Mouse (Mus musculus) retina, embryonic 14.5 days (tissue): Measurements from ENCODE around the gene Slc44a3.

ENCODE experiments used
- DNase-seq: peaks from one replicate; pipeline ENCODE4 v3.0.0-alpha.2; 2015; ENCODE audit warnings: low spot score

Slc44a3 gene

DNA sequence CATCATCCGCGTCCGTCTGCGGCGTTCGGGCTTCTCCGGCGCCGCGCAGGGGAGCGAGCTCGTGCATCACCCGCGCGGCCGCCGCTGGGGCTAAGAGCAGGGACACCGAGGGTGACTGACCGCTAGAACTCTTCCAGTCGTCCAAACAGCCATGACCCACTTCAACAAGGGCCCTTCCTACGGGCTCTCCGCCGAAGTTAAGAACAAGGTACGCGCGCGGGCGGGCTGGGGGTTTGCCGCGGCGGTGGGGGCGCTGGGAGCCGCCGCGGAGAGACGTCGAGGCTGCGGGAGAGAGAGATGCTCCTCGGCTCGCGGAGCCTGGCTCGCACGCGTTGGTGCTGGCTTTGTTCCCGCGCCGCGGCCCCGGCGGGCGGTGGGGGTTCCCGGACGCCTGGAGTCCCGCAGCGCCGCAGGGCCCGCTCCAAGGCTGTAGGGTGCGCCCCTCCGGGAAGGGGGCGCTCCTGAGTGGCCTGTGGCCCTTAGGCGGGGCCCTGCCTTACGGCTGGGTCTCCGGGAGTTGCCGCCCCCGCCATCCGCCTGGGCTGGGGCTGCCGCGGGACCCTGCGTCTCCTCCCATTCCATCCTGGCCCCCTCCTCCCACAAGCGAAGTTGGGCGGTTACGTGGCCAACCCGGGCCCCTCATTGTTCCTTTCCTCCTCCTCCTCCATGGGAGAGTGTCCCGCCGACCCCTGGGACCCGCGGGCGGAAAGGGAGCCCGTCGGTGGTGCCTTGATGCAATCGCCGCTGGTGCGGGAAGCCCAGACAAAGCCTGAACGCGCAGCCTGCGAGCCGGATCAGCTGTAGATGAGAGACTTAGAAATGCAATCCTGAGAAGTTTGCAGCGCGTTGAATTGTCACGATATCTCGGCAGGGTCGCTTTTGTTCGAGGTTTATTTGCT is 105.3 kb downstream of the Slc44a3 start:
- DNase-seq = peak; percentile 87

DNA sequence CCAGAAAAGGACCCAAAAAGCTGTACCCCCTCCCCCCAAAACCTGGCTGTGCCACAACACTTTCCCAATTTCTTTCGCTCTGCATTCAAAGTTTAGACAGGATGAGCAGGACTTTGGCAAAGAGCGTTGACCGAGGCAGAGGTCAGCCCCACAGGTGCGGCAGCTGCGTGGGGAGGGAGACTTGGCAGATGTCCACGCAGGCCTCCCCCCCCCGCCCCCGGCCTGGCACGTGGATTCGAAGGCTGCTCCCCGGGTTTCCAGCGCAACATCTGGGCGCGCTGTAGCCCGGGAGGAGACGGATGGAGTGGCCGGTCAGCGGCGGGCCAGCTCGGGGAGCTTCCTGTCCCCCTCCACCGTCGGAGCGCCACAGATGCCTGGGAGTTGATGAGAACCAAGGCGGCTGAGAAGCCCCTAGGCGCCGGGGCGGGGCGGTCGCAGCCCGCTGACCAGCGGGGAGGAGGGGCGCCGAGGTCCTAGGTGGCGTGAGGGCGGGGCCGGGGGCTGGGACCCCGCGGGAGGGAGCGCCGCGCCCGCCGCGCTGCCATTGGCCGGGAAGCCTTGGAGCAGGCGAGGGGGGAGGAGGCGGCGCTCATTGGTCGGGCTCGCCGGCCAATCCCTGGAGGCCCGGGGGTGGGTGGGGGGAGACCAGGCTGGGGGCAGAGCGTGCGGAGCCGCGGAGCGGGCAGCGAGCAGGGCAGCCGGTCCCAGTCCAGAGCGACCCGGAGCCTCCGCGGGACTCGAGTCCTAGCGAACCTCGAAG is 106.2 kb downstream of the Slc44a3 start, which contains the start of gene Cnn3:
TSS of gene Cnn3 (plus strand) at position 637 of the 760 bp plus-strand sequence.
- DNase-seq = peak; percentile 97

DNA sequence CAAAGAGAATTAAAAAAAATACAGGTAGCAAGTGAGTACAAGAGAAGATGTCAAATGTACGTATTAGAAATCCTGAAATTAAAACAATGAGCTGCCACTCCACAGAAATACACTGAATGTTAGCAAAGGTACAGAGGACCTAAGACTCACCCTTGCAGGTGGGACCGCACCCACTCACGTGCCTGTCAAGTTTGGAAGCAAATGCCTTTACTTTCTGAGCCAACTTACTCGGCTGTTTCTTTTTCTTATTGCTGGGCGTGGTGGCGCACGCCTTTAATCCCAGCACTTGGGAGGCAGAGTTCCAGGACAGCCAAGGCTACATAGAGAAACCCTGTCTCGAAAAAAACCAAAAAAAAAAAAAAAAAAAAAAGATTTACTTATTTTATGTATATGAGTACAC is 109.8 kb downstream of the Slc44a3 start:
- DNase-seq = no peak

DNA sequence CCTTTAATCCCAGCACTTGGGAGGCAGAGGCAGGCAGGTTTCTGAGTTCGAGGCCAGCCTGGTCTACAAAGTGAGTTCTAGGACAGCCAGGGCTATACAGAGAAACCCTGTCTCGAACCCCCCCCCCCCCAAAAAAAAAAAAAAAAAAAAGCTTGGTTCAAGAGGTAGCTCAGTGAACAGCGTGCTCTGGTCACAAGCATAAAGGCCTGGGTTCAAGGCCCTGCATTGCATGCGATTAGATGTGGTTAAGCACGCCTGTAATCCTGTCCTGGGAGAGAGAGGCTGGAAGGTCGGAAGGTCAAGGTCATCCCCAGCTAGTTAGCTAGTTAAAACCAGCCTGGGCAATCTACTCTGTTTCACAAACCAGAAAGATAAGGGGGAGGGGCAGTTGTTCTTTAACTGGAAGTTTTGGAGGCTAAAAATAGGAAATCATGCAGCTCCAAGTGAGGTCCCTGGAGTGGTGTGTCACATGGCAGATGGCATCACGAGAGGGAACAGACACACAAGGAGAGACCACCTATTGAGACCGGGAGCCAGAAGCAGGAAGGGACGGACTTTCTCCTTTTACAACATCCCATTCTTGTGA is 113.3 kb downstream of the Slc44a3 start:
- no peak for DNase-seq

DNA sequence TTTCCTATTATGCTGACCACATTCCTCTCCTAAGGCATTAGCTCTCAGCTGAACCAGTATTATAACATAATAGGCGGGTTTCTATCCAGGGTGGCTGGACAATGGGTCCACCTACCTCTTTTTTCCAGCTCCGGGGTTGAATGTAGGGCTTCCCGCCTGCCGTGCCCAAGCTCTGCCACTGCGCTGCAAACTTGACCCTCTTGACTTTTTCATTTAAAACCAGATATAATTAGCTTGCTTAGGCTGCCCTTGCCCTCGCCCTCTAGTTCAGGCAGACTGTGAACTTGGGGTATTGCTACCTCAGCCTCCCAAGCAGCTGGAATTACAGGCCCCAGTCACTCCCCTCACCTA is 114.0 kb downstream of the Slc44a3 start:
- peak; percentile 29 for DNase-seq

DNA sequence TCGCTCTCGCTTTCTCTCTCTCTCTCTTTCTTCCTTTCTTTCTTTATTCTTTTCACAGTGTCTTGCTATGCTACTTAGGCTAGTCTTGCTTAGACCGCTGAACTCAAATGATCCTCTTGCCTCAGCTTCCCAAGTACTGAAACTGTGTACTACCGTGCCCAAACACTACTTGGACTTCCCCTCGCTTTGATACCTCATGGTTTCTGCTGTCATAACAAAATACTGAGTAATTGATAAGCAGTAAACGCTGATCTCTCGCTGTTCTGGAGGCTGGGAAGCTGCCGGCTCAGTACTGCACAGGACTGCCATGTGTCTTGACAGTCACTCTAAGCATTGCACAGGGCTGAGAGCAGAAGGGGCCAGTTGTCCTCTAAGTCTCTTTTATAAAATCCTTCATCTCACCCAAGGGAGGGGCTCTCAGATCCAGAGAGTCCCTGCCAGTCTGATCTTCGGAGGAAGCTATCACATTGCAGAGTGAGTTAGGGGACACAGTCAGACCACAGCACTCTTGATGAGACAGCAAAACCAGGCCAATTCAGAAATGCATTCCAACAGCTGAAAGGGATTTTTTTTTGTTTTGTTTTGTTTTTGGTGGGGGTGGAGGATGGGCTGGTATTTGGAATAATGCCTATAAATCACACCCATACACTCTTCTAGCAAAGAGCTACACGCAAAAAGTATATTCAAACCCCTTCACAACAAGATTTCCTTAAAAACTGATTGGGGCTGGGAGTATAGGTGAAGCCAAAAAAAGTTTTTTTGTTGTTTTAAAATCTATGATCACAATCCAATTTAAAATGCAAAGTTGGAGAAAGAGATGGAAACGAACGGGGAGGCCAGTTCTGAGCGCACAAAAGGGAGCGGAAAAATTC is 114.6 kb downstream of the Slc44a3 start:
- DNase-seq = no peak

DNA sequence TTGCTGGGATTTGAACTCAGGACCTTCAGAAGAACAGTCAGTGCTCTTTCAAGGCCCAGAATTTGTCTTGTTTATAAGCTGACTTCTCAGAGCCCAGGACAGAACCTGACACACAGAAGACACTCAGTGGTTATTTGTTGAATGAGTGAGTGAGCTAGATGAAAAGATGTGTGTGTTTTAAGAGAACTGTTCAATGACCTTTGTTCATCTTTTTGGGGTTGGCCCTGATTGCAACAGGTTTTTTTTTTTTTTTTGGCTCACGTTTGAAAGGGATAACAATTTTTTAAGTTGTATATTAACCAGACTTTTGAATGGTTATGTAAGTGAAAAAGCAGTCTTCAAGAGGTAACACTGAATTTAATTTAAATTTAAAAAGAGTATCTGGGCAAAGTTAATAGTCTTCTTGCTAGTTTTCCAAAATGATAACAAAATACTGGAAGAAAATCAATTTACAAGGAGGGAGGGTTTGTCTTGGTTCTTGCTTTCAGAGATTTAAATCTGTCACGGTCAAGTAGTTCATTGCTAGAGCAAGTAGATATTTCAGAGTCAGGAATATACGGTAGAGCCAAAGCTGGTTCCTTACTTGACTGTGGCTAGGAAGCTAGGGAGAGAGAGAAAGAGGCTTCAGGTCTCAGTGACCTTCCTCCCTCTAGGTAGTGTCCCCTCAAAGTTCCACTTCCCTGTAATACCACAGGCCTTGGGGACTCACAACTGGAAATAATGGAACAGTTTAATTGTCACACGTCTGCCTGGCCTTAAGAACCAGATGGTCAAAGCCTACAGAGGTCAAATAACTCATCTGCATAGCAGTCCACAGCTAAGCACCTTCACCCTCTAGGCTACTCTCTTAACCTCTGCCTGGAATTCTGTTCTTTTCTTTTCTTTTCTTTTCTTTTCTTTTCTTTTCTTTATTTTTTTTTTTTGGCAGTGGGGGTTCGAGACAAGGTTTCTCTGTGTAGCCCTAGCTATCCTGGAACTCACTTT is 115.7 kb downstream of the Slc44a3 start:
- no peak for DNase-seq

DNA sequence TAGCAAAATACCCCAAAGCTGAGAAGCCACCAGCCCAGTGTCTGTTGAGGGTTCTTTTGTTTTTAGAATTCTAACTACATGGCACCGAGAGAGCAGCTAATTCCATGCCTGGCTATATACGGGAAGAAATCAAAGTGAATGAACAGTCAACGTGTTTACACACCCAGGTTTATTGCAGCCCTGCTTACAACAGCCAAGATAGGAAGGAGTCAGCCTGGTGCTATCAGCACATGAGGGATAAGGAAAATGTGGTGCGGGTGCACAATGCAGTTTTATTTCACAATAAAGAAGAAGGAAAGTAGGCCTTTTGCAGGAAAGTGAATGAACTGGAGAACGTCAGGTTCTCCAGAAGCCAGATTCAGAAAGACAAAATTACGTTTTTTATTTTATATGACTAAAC is 120.8 kb downstream of the Slc44a3 start:
- DNase-seq = no peak
